ENCODE assay signal across 7 mouse cellular contexts in the genomic region with DNA sequence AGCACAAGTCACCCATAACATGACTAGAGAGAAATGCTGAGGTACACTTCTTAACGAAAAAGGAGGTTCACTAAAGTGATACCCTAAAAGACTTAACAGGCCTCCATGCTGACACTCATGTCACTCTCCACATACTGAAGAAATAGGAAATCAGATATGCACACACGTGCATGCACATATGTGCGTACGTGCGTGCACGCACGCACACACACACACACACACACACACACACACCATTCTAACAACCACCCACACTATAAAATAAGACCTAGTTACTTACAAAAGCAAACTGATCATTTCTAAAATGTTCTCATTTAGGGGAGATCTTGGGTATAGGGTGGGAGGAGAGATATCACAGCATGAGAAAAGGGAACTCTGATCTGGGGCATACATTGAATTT. TPM values are rescaled to one million over a fixed set of nuclear protein-coding genes. Genes with fewer than 3 reads are reported as not detected.
DNase-seq lines count a peak whose midpoint lies in the region; ATAC-seq and TF ChIP-seq lines count a peak whose summit lies in the region.

No protein-coding gene starts in this region.

- H3K9me3 ChIP-seq in kidney, embryonic 14.5 days (ENCODE audit: control insufficient read depth, low read length) = no peaks in the 10 kb centered on the region
- no peaks in the 10 kb centered on the region for H3K9me3 ChIP-seq in MEL (replicated peaks; ENCODE audit: insufficient read depth, low read length)
- H3K9me3 ChIP-seq in embryonic facial prominence, embryonic 10.5 days = no peaks in the 10 kb centered on the region
- no peaks in the 10 kb centered on the region for H3K9me3 ChIP-seq in liver, postnatal 0 days (ENCODE audit: low read length)

- H3K4me2 ChIP-seq in kidney, embryonic 14.5 days (replicated peaks; ENCODE audit: low read depth, low read length) = no peak overlapping the region
- peak overlapping the region; percentile 87; the same call in 1 of the 2 replicates for H3K4me2 ChIP-seq in liver, postnatal 0 days (ENCODE audit: low read depth, low read length)

- no peak for TF ChIP-seq CTCF in kidney, adult 2 months (conservative IDR thresholded peaks at IDR 0.05; ENCODE audit: insufficient read depth, insufficient read length, low read depth, low read length)
- no peak for TF ChIP-seq CTCF in MEL (IDR thresholded peaks at IDR 0.05 in 2 of 3, conservative IDR thresholded peaks at IDR 0.05 in 1 of 3; ENCODE audit: control insufficient read depth in 1 of 3, insufficient read depth in 1 of 3, low read depth in 2 of 3, low read length in 3 of 3, poor library complexity in 1 of 3, severe bottlenecking in 1 of 3)
- no peak for TF ChIP-seq CTCF in liver, postnatal 0 days (IDR thresholded peaks at IDR 0.05; ENCODE audit: low read depth)

- no peak for ATAC-seq in kidney, embryonic 14.5 days (ENCODE audit: low FRiP score, low TSS enrichment)
- no peak for ATAC-seq in liver, postnatal 0 days

- 91% methylated on average over 7 of the region's 7 CpGs for WGBS in kidney, adult 2 months
- WGBS in kidney, embryonic 14.5 days = 86% methylated on average over 7 of the region's 7 CpGs
- WGBS in embryonic facial prominence, embryonic 10.5 days = 95% methylated on average over 7 of the region's 7 CpGs
- WGBS in liver, postnatal 0 days (ENCODE audit: insufficient replicate concordance) = 80% methylated on average over 7 of the region's 7 CpGs

- no peak overlapping the region for H3K27ac ChIP-seq in kidney, adult 2 months (ENCODE audit: insufficient read depth, low read depth, low read length)
- H3K27ac ChIP-seq in kidney, embryonic 14.5 days (ENCODE audit: low read depth, low read length) = no peak overlapping the region
- peak overlapping the region; percentile 16; the same call in 1 of the 2 replicates for H3K27ac ChIP-seq in MEL (ENCODE audit: control insufficient read depth, low read depth, low read length)
- no peak overlapping the region for H3K27ac ChIP-seq in embryonic facial prominence, embryonic 10.5 days (replicated peaks)
- no peak overlapping the region for H3K27ac ChIP-seq in liver, postnatal 0 days (ENCODE audit: low read depth)

- no peak for TF ChIP-seq RAD21 in MEL (IDR thresholded peaks at IDR 0.05; ENCODE audit: low read depth, low read length)

- TF ChIP-seq EP300 in MEL (IDR thresholded peaks at IDR 0.05; ENCODE audit: low read depth in 1 of 2, low read length in 2 of 2) = no peak; a peak in 1 of 4 replicates
- no peak for TF ChIP-seq EP300 in liver, postnatal 0 days (IDR thresholded peaks at IDR 0.05; ENCODE audit: low read depth)

- no peaks in the 10 kb centered on the region for H3K36me3 ChIP-seq in kidney, adult 2 months (ENCODE audit: control insufficient read depth, insufficient read depth, low read length)
- no peaks in the 10 kb centered on the region for H3K36me3 ChIP-seq in kidney, embryonic 14.5 days (ENCODE audit: control insufficient read depth, insufficient read depth, low read length)
- peaks cover under 1 to 19% of the 10 kb centered on the region in 2 experiments; a peak in 3 of 4 replicates for H3K36me3 ChIP-seq in MEL (ENCODE audit: control insufficient read depth in 1 of 2, insufficient read depth in 2 of 2, low read length in 2 of 2)
- no peaks in the 10 kb centered on the region for H3K36me3 ChIP-seq in embryonic facial prominence, embryonic 10.5 days (replicated peaks)
- H3K36me3 ChIP-seq in liver, postnatal 0 days (replicated peaks; ENCODE audit: insufficient read depth, low read length) = no peaks in the 10 kb centered on the region

- H3K4me3 ChIP-seq in kidney, adult 2 months (ENCODE audit: insufficient read depth, low read depth, low read length) = peak overlapping the region; percentile 46
- no peak overlapping the region for H3K4me3 ChIP-seq in kidney, embryonic 14.5 days (ENCODE audit: low read length)
- H3K4me3 ChIP-seq in MEL (ENCODE audit: control insufficient read depth in 1 of 2, insufficient read depth in 1 of 2, low read depth in 2 of 2, low read length in 2 of 2) = peak overlapping the region; percentile 99 to 100
- peak overlapping the region; percentile 85; the same call in 1 of the 2 replicates for H3K4me3 ChIP-seq in embryonic facial prominence, embryonic 10.5 days
- H3K4me3 ChIP-seq in liver, postnatal 0 days (ENCODE audit: low read depth, low read length) = 0 out of 2 replicates have a peak overlapping the region, but pooled peaks have one; percentile 62

- TF ChIP-seq POLR2A in kidney, adult 2 months (IDR thresholded peaks at IDR 0.05; ENCODE audit: low read depth, low read length) = no peak
- no peak for TF ChIP-seq POLR2A in MEL (IDR thresholded peaks at IDR 0.05; ENCODE audit: control insufficient read depth in 1 of 2, insufficient read depth in 1 of 2, low read depth in 1 of 2, low read length in 2 of 2, poor library complexity in 1 of 2)

- peaks cover 26% of the 10 kb centered on the region for H3K79me2 ChIP-seq in MEL (ENCODE audit: control insufficient read depth, insufficient read depth, low read length, poor library complexity)

- H3K9ac ChIP-seq in kidney, embryonic 14.5 days (ENCODE audit: low read depth, low read length) = no peak overlapping the region
- H3K9ac ChIP-seq in MEL (ENCODE audit: control insufficient read depth, low read depth, low read length, poor library complexity, severe bottlenecking) = peak overlapping the region; percentile 90
- no peak overlapping the region for H3K9ac ChIP-seq in liver, postnatal 0 days (replicated peaks)

- no peaks in the 10 kb centered on the region for H3K27me3 ChIP-seq in kidney, adult 2 months (replicated peaks; ENCODE audit: control insufficient read depth, insufficient read depth, low read length)
- no peaks in the 10 kb centered on the region for H3K27me3 ChIP-seq in kidney, embryonic 14.5 days (ENCODE audit: control insufficient read depth, insufficient read depth, low read length)
- H3K27me3 ChIP-seq in MEL (ENCODE audit: control insufficient read depth in 1 of 2, insufficient read depth in 2 of 2, low read length in 2 of 2) = no peaks in the 10 kb centered on the region
- H3K27me3 ChIP-seq in embryonic facial prominence, embryonic 10.5 days (replicated peaks; ENCODE audit: low read depth, poor library complexity, severe bottlenecking) = peaks cover 14% of the 10 kb centered on the region; the same call in 1 of the 2 replicates
- 0 out of 2 replicates have a peak, but pooled peaks cover 5% of the 10 kb centered on the region for H3K27me3 ChIP-seq in liver, postnatal 0 days (ENCODE audit: insufficient read depth, low read length)

- H3K4me1 ChIP-seq in kidney, adult 2 months (ENCODE audit: control insufficient read depth, insufficient read depth, low read length) = peaks cover 3% of the 10 kb centered on the region
- H3K4me1 ChIP-seq in kidney, embryonic 14.5 days (ENCODE audit: control insufficient read depth, insufficient read depth, low read length) = no peaks in the 10 kb centered on the region
- peaks cover 6 to 8% of the 10 kb centered on the region in 2 experiments for H3K4me1 ChIP-seq in MEL (ENCODE audit: control insufficient read depth in 1 of 2, insufficient read depth in 2 of 2, low read length in 2 of 2)
- peaks cover 9% of the 10 kb centered on the region for H3K4me1 ChIP-seq in embryonic facial prominence, embryonic 10.5 days
- H3K4me1 ChIP-seq in liver, postnatal 0 days (ENCODE audit: insufficient read depth) = no peaks in the 10 kb centered on the region

- DNase-seq in kidney, adult 2 months = no peak
- peak; percentile 65 for DNase-seq in MEL (ENCODE audit: low read depth, low spot score)
- DNase-seq in embryonic facial prominence, embryonic 10.5 days (ENCODE audit: low spot score) = no peak
- DNase-seq in liver, postnatal 0 days = no peak
- no peak for DNase-seq in embryo, embryonic 11 days
- no peak for DNase-seq in cerebellum, postnatal 36 days

TF ChIP-seq in MEL, 35 proteins besides CTCF, POLR2A, EP300 and RAD21:
- 0 out of 2 replicates have a peak, but pooled peaks have one; percentile 26 for TF ChIP-seq TBP (IDR thresholded peaks at IDR 0.05; ENCODE audit: low read depth, low read length)
- peak; percentile 32; the same call in 1 of the 2 replicates for TF ChIP-seq MYC (IDR thresholded peaks at IDR 0.05; ENCODE audit: low read depth, low read length)
- TF ChIP-seq MXI1 (IDR thresholded peaks at IDR 0.05; ENCODE audit: low read depth, low read length) = peak; percentile 34; the same call in 1 of the 2 replicates
- TF ChIP-seq POLR2AphosphoS2 (IDR thresholded peaks at IDR 0.05; ENCODE audit: low read length) = no peak
- no peak for TF ChIP-seq BHLHE40 (IDR thresholded peaks at IDR 0.05; ENCODE audit: borderline replicate concordance, low read depth, low read length)

RNA-seq across cellular contexts. Expression of gene Me1, which starts 1.1 kb away (rescaled TPM):
- polyA plus RNA-seq in kidney, adult 2 months (2012; rRNA removed) = 150 and 153 TPM in 2 replicates
- 4.5 and 8.4 TPM in 2 replicates for polyA plus RNA-seq in kidney, embryonic 14.5 days (2014; fragmentation: Nextera tagmentation; extraction: Ambion mirVana)
- 7.1 and 12.1 TPM in 2 replicates for total RNA-seq in MEL (2012; rRNA removed)
- 100 to 1,000 TPM in 1 of 2 experiments, 10 to 100 TPM in 1; 23.4 to 123 TPM for polyA plus RNA-seq in MEL (2012; ENCODE audit: insufficient read depth in 1 of 2, insufficient read length in 2 of 2, low read depth in 1 of 2, low replicate concordance in 2 of 2, missing spikeins in 1 of 2)
- polyA plus RNA-seq in embryonic facial prominence, embryonic 10.5 days (2016; fragmentation: Nextera tagmentation; extraction: Ambion mirVana) = 10.1 and 12.0 TPM in 2 replicates
- polyA plus RNA-seq in liver, postnatal 0 days (2015; fragmentation: Nextera tagmentation; extraction: Ambion mirVana) = 7.7 and 10.3 TPM in 2 replicates

RNA-seq across cellular contexts. Expression of gene Prss35, which starts 48.8 kb away (rescaled TPM):
- 0.20 and 0.87 TPM in 2 replicates for polyA plus RNA-seq in kidney, adult 2 months (2012; rRNA removed)
- 1.1 and 1.5 TPM in 2 replicates for polyA plus RNA-seq in kidney, embryonic 14.5 days (2014; fragmentation: Nextera tagmentation; extraction: Ambion mirVana)
- total RNA-seq in MEL (2012; rRNA removed) = not detected in 2 replicates
- polyA plus RNA-seq in MEL (2012; ENCODE audit: insufficient read depth in 1 of 2, insufficient read length in 2 of 2, low read depth in 1 of 2, low replicate concordance in 2 of 2, missing spikeins in 1 of 2) = not detected
- 1.7 and 3.0 TPM in 2 replicates for polyA plus RNA-seq in embryonic facial prominence, embryonic 10.5 days (2016; fragmentation: Nextera tagmentation; extraction: Ambion mirVana)
- polyA plus RNA-seq in liver, postnatal 0 days (2015; fragmentation: Nextera tagmentation; extraction: Ambion mirVana) = 0.54 and 0.67 TPM in 2 replicates
